Mouse (Mus musculus): ENCODE results near the gene Itpr3. TPM values are rescaled to one million over a fixed set of nuclear protein-coding genes. Genes with fewer than 3 reads are reported as not detected.
A peak's percentile ranks its signal among the peaks of the same experiment; 100 is the strongest.

The Itpr3 gene
- polyA plus RNA-seq, 1 experiment from 2014 or later = 1.5 TPM

DNA sequence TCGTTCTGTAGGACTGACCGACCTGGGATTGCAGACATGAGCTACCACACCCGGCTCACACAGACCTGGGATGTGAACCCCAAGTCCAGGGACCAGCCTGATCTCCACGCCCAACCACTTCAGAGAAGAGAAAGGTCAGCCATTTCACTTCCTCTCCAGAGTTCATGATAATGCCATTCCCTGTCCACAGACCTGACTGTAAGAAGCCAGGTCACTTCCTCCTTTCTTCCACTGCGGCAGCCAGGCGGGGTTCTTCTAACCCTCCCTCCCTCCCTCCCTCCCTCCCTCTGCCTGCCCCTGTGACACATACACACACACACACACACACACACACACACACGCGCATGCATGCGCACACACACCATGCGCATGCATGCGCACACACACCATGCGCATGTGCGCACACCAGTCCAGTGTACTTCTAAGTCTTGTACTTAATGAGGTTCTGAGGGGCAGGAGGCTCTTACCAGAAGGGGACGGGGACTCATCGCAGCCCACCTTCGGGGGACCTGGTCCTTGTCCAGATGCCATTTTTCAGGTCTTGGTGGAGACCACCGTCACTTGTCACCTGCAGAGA lies 31.7 kb upstream of the Itpr3 start:
- ATAC-seq (ENCODE audit: extremely low read depth, insufficient number of reproducible peaks, low FRiP score, low TSS enrichment) = no peak
- peaks cover 18% of the 10 kb centered on the region for H3K4me1 ChIP-seq
- H3K4me2 ChIP-seq = no peak overlapping the region
- H3K27ac ChIP-seq (replicated peaks) = no peak overlapping the region
- no peaks in the 10 kb centered on the region for H3K27me3 ChIP-seq (replicated peaks)
- no peak overlapping the region for H3K9ac ChIP-seq
- H3K9me3 ChIP-seq = no peaks in the 10 kb centered on the region
- H3K36me3 ChIP-seq = peaks cover 59% of the 10 kb centered on the region
- H3K4me3 ChIP-seq = no peak overlapping the region
- WGBS = 85% methylated on average over 17 of the region's 17 CpGs

DNA sequence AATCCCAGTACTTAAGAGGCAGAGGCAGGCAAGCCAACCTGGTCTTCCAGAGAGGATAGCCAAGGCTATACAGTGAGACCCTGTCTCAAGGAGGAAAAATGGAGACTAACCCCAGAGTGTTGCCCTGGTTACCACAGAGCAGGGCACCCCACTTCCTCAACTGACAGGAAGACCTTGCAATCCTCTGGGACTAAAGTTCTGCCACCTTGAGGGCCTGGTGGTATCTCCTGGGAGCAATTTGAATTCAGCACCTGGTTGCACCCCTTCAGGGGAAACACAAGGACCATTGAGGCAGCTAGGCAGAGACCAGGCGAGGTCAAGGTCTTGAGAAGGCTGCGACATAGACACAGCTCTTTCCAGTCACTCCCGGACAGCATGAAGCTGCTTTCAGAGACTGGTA lies 31.2 kb upstream of the Itpr3 start:
- no peak for ATAC-seq (ENCODE audit: extremely low read depth, insufficient number of reproducible peaks, low FRiP score, low TSS enrichment)
- no peaks in the 10 kb centered on the region for H3K9me3 ChIP-seq
- peaks cover 18% of the 10 kb centered on the region for H3K4me1 ChIP-seq
- no peak overlapping the region for H3K4me2 ChIP-seq
- WGBS = 88% methylated on average over 3 of the region's 3 CpGs
- no peaks in the 10 kb centered on the region for H3K27me3 ChIP-seq (replicated peaks)
- no peak overlapping the region for H3K27ac ChIP-seq (replicated peaks)
- no peak overlapping the region for H3K4me3 ChIP-seq
- peaks cover 54% of the 10 kb centered on the region for H3K36me3 ChIP-seq
- H3K9ac ChIP-seq = no peak overlapping the region

DNA sequence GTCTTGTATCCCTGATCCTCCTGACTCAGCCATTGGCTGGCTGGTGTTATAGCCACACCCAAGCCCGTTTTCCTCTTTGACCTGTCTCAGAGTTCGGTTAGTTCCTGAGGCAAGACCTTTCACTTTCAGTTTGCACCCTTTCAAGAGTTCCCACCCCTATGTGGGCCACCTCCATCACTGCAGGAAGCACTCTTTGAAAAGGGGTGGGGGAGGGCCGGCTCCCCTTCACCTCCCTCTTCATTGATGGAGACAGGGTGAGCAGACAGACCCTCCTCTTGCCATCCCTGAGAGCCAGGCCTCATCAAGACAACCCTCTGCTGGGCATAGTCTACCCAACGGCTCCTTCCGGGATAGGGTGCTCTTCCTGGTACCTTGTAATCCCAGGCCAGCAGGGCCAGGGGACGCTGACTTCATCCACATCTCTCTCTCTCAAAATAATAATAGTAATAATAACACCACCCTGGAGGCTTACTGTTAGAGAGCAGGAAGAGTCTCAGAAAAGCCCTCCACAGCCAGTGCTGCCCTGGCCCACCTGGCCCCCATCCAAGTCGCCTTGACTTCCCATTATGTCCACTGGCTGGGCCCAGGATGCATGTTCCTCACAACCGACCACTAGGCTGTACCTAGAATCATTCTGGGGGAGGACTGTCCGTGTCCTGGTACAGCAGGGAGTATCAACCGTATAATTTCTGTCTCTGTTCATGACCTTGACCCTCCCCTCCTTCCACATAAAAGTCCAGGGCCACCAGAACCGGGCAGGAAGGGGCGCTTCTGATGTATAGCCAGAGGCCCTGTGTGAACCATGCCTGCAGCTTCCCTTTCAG lies 29.4 kb upstream of the Itpr3 start:
- Histone ChIP-seq H3K36me3 (peaks cover 37% of the 10 kb centered on the region), H3K27ac (replicated peaks) (peak overlapping the region; percentile 86), H3K4me2 (peak overlapping the region; percentile 88), H3K9me3 (no peaks in the 10 kb centered on the region), H3K9ac (peak overlapping the region; percentile 98), H3K4me3 (peak overlapping the region; percentile 87), H3K4me1 (peaks cover 21% of the 10 kb centered on the region), H3K27me3 (replicated peaks) (no peaks in the 10 kb centered on the region)
- WGBS = 27% methylated on average over 12 of the region's 12 CpGs
- no peak for ATAC-seq (ENCODE audit: extremely low read depth, insufficient number of reproducible peaks, low FRiP score, low TSS enrichment)

DNA sequence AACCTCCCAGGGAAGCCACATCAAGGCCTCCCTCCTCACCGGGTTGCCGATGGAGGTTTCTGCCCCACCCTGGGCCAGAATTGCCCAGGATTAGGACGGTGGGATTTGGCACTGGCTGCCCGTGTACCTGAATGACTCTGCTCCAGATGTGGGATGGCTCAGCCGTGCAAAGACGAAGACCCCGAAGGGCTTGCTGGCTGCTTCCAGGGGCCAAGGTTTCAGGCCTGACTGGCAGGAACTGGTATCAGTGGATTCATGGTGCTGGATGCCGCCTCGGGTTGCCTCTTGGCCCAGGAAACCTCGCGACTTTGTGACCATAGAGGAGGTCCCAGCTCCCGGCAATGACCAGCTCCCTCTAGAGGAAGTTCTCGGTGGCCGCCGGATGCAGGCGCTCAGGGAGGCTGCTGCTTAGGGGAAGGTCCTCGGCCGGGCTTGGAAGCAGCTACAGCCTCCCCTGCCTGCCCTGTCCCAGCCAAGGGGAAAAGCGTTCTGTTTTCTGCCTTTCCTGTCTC lies 28.8 kb upstream of the Itpr3 start:
- Histone ChIP-seq H3K9me3 (no peaks in the 10 kb centered on the region), H3K4me3 (peak overlapping the region; percentile 87), H3K4me2 (peak overlapping the region; percentile 88), H3K4me1 (peaks cover 27% of the 10 kb centered on the region), H3K27ac (replicated peaks) (peak overlapping the region; percentile 86), H3K9ac (peak overlapping the region; percentile 98), H3K27me3 (replicated peaks) (no peaks in the 10 kb centered on the region), H3K36me3 (peaks cover 31% of the 10 kb centered on the region)
- ATAC-seq (ENCODE audit: extremely low read depth, insufficient number of reproducible peaks, low FRiP score, low TSS enrichment) = peak; percentile 62; the same call in 1 of the 2 replicates
- WGBS = under 1% methylated on average over 19 of the region's 19 CpGs

DNA sequence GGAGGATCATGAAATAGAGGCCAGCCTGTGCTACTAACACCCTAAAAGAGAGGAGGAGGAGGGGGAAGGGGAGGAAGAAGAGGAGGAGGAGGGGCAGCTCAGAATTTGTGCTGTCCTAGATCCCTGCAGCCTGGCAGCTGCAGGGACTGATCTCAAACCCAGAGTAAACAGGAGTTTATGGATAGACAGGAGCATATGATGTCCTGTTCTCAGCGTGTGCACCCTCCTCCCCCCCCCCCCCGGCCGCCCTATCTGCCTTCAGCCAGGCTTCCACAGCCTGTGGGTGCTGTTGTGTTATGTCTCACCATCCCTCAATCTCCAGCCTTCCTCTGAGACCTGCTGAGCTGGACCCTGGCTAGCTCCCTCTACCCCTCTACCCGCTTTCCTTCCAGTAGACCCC lies 28.2 kb upstream of the Itpr3 start, which contains the start of gene Bak1:
Gene Bak1, minus strand, starts transcription at position 101 of the 400 bp plus-strand sequence.
- H3K27ac ChIP-seq (replicated peaks) = peak within 1 kb of the TSS; percentile 86
- ATAC-seq (ENCODE audit: extremely low read depth, insufficient number of reproducible peaks, low FRiP score, low TSS enrichment) = no peak

DNA sequence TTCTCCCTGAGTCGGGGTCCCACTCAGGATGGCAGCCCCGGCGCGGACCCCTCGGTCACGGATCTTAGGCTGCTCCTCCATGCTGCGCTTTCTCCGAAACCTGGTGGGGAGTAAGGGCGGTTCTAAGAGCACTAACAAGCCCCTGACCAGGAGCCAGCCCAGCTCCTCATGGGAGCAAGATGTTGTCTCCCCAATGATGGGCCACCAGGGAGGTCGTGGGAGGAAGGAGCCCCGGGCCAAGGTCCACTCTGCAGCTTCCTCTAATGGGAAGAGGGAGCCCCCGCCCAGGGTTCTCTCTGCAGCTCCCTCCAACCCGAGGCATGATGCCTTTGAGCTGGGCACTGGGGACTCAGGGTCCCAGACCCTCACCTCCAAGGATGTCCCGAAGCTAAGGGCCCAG lies 27.7 kb upstream of the Itpr3 start:
- no peak for ATAC-seq (ENCODE audit: extremely low read depth, insufficient number of reproducible peaks, low FRiP score, low TSS enrichment)
- no peak overlapping the region for H3K4me2 ChIP-seq
- H3K27ac ChIP-seq (replicated peaks) = no peak overlapping the region
- no peaks in the 10 kb centered on the region for H3K27me3 ChIP-seq (replicated peaks)
- no peak overlapping the region for H3K4me3 ChIP-seq
- H3K9me3 ChIP-seq = no peaks in the 10 kb centered on the region
- H3K4me1 ChIP-seq = peaks cover 27% of the 10 kb centered on the region
- H3K9ac ChIP-seq = no peak overlapping the region
- WGBS = 86% methylated on average over 14 of the region's 14 CpGs
- peaks cover 20% of the 10 kb centered on the region for H3K36me3 ChIP-seq

More for the DNA sequence above, 28.2 kb upstream of the Itpr3 start, which contains the start of gene Bak1:
- H3K4me1 ChIP-seq = peaks cover 27% of the 10 kb centered on the region
- WGBS = 49% methylated on average over 3 of the region's 4 CpGs
- peak within 1 kb of the TSS; percentile 88 for H3K4me2 ChIP-seq
- peaks cover 25% of the 10 kb centered on the region for H3K36me3 ChIP-seq
- H3K9ac ChIP-seq = peak within 1 kb of the TSS; percentile 98
- H3K27me3 ChIP-seq (replicated peaks) = no peaks in the 10 kb centered on the region
- H3K4me3 ChIP-seq = peak within 1 kb of the TSS; percentile 87
- H3K9me3 ChIP-seq = no peaks in the 10 kb centered on the region

DNA sequence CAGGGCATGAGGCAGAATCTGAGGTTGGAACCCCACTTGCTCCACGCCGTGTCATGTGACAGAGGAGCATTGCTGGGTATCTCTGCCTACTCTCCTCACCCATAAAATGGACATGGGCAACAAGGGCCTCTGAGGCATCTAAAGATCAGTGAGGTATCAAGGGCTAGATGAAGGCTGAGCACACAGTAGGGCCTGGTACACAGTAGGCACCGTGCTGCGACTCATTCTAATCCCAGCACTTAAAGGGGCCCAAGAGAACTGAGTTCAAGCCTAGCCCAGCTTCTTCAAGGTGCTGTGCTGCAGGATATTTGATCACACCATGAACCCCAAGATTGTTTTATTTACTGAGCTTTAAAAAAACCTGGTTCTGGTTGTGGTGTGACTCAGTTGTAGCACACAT lies 26.2 kb upstream of the Itpr3 start:
- ATAC-seq (ENCODE audit: extremely low read depth, insufficient number of reproducible peaks, low FRiP score, low TSS enrichment) = no peak
- 88% methylated on average over 4 of the region's 4 CpGs for WGBS
- no peak overlapping the region for H3K4me3 ChIP-seq
- peaks cover 5% of the 10 kb centered on the region for H3K36me3 ChIP-seq
- no peak overlapping the region for H3K4me2 ChIP-seq
- H3K9me3 ChIP-seq = no peaks in the 10 kb centered on the region
- no peaks in the 10 kb centered on the region for H3K27me3 ChIP-seq (replicated peaks)
- no peak overlapping the region for H3K27ac ChIP-seq (replicated peaks)
- H3K9ac ChIP-seq = no peak overlapping the region
- H3K4me1 ChIP-seq = peaks cover 27% of the 10 kb centered on the region

DNA sequence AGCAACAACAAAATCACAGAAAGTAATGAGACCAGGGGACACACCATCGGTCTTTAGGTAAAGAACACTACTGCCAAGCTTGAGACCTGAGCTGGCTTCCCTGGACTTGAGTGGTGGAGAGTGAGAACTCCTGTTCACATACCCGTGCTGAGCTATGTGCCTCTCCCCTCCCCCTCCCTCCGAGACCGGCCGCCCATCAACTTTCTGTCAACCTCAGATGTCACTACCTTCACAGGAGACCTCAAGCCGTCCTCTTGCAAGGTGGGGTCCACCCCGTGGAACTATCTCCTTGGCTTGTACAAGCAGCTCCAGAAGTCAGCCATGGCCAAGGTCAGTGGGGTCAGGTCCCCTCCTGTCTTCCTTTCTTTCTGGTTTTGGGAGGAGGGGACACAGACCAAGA lies 24.8 kb upstream of the Itpr3 start:
- WGBS = 46% methylated on average over 7 of the region's 7 CpGs
- Histone ChIP-seq H3K4me2 (peak overlapping the region; percentile 66), H3K4me3 (peak overlapping the region; percentile 32; the same call in 1 of the 2 replicates), H3K27ac (replicated peaks) (no peak overlapping the region), H3K27me3 (replicated peaks) (no peaks in the 10 kb centered on the region; the same call in 1 of the 2 replicates), H3K4me1 (peaks cover 20% of the 10 kb centered on the region), H3K9me3 (no peaks in the 10 kb centered on the region), H3K9ac (peak overlapping the region; percentile 59; the same call in 1 of the 2 replicates), H3K36me3 (no peaks in the 10 kb centered on the region)
- no peak for ATAC-seq (ENCODE audit: extremely low read depth, insufficient number of reproducible peaks, low FRiP score, low TSS enrichment)

DNA sequence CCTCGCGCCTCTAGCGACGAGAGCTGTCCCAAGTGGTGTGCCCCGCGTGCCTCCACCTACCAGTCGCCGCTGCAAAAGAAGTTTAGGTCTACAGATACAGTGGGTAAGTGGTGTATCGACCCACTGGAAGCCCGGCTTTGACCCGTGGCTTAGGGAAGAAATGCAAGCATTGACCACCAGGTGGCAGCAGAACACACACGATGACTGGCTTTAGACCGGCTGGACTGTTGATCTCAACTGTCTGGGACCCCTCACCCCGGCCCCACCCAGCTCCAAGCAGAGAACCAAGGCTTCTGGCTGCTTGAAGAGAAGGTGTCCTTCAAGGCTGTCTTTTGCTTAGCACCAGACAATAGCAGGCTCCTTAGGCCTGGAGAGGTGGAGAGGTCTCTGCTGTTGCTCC lies 24.2 kb upstream of the Itpr3 start:
- Histone ChIP-seq H3K4me3 (peak overlapping the region; percentile 32), H3K36me3 (no peaks in the 10 kb centered on the region), H3K4me1 (peaks cover 17% of the 10 kb centered on the region), H3K9me3 (no peaks in the 10 kb centered on the region), H3K4me2 (peak overlapping the region; percentile 66), H3K27me3 (replicated peaks) (no peaks in the 10 kb centered on the region; the same call in 1 of the 2 replicates), H3K27ac (replicated peaks) (no peak overlapping the region), H3K9ac (peak overlapping the region; percentile 59; the same call in 1 of the 2 replicates)
- ATAC-seq (ENCODE audit: extremely low read depth, insufficient number of reproducible peaks, low FRiP score, low TSS enrichment) = no peak
- WGBS = 1% methylated on average over 14 of the region's 14 CpGs

DNA sequence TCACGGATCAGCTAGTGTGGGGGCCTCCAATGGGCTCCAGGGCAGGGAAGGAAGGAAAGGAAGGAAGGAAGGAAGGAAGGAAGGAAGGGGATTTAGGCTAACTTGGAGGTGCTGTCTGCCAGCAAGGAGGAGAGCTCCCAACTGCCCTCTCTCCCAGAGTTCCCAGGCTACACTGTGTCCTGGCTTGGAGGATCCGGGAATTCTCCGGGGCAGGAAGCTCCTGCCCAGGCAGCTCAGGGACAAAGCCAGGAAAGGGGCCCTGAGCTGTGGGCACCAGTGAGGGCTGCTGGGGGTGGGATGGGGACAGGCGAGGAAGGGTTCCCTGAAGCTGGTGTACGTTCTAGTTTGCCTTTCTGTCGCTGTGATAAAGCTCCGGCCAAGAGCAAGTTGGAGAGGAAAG lies 20.6 kb upstream of the Itpr3 start:
- H3K4me1 ChIP-seq = peaks cover 45% of the 10 kb centered on the region
- ATAC-seq (ENCODE audit: extremely low read depth, insufficient number of reproducible peaks, low FRiP score, low TSS enrichment) = no peak
- H3K9ac ChIP-seq = no peak overlapping the region
- peak overlapping the region; percentile 59 for H3K27ac ChIP-seq (replicated peaks)
- no peaks in the 10 kb centered on the region for H3K36me3 ChIP-seq
- H3K27me3 ChIP-seq (replicated peaks) = no peaks in the 10 kb centered on the region; the same call in 1 of the 2 replicates
- H3K4me3 ChIP-seq = no peak overlapping the region
- H3K9me3 ChIP-seq = no peaks in the 10 kb centered on the region
- 59% methylated on average over 7 of the region's 7 CpGs for WGBS
- H3K4me2 ChIP-seq = no peak overlapping the region

DNA sequence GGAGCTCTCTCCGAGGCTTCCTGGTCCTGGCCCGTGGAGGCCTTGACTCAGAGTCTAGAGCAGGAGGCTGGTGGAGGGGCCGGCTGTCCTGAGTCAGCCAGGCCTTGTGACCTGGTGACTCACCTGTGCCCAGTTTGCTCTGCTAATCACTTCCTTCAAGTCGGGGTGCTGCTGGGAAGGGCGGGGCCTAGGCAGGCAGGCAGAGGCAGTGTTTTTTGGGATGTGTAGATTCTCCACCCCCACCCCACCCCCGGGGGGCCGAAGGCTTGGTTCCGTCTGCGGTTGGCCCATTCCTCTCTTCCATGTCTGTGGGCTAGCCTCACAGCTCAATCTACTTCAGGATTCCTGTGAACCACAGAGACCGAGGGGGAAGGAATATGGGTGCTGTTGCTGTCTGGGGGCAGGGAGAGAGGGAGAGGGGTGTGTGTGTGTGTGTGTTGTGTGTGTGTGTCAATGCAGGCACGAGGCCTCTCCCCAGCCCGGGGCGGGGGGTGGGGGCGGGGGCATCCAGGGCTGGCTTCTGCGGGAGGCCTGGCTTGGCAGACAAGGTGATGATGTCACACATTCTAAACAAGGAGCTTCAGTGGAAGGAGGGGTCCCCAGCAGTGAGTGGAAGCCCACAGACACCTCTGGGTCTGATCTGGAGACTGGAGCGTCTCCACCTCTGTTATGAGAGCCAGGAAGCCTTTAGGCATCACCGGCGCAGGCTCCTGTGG lies 18.6 kb upstream of the Itpr3 start:
- Histone ChIP-seq H3K27me3 (replicated peaks) (no peaks in the 10 kb centered on the region; the same call in 1 of the 2 replicates), H3K27ac (replicated peaks) (no peak overlapping the region), H3K4me1 (peaks cover 43% of the 10 kb centered on the region), H3K36me3 (no peaks in the 10 kb centered on the region), H3K4me3 (no peak overlapping the region), H3K9ac (peak overlapping the region; percentile 66), H3K4me2 (peak overlapping the region; percentile 12), H3K9me3 (no peaks in the 10 kb centered on the region)
- ATAC-seq (ENCODE audit: extremely low read depth, insufficient number of reproducible peaks, low FRiP score, low TSS enrichment) = no peak
- 27% methylated on average over 17 of the region's 18 CpGs for WGBS

Data from heart, embryonic 13.5 days (tissue).